Mouse (Mus musculus) kidney, embryonic 16.5 days (tissue): ENCODE data around the gene Rcvrn. TPM values are rescaled to one million over a fixed set of nuclear protein-coding genes. Genes with fewer than 3 reads are reported as not detected.

ENCODE experiments used
- ATAC-seq: fragments of 200-750 bp; cut with Nextera tagmentation; 2 replicates; pipeline ENCODE4 v1.8.0; 2017; ENCODE audit warnings: moderate TSS enrichment; ENCODE audit not compliant: low FRiP score, low TSS enrichment
- H3K27ac ChIP-seq: fragments of 300-500 bp; sonication (generic); 2 replicates; pipeline ENCODE4 v1.5.1; 2014; ENCODE audit warnings: low read length
- H3K27me3 ChIP-seq: fragments of 300-500 bp; sonication (generic); 2 replicates; pipeline ENCODE4 v1.6.1; 2014; ENCODE audit warnings: low read length, control low read depth, mixed read lengths; ENCODE audit not compliant: insufficient read depth
- H3K36me3 ChIP-seq: fragments of 300-500 bp; sonication (generic); 2 replicates; pipeline ENCODE4 v1.6.1; 2014; ENCODE audit warnings: low read length, control low read depth, mixed read lengths; ENCODE audit not compliant: insufficient read depth
- H3K4me1 ChIP-seq: fragments of 300-500 bp; sonication (generic); 2 replicates; pipeline ENCODE4 v1.6.1; 2014; ENCODE audit warnings: low read length, control low read depth, mixed read lengths; ENCODE audit not compliant: insufficient read depth
- H3K4me2 ChIP-seq: fragments of 300-500 bp; sonication (generic); replicated peaks from 2 replicates; pipeline ENCODE4 v1.6.1; 2014; ENCODE audit warnings: low read depth, low read length
- H3K4me3 ChIP-seq: fragments of 300-500 bp; sonication (generic); 2 replicates; pipeline ENCODE4 v1.5.1; 2014; ENCODE audit warnings: mild to moderate bottlenecking, low read length
- H3K9ac ChIP-seq: fragments of 300-500 bp; sonication (generic); replicated peaks from 2 replicates; pipeline ENCODE4 v1.6.1; 2014; ENCODE audit warnings: low read length
- H3K9me3 ChIP-seq: fragments of 300-500 bp; sonication (generic); 2 replicates; pipeline ENCODE4 v1.6.1; 2016; ENCODE audit warnings: low read length, control low read depth
- WGBS: fragments of 180-500 bp; shearing (Covaris S2); extraction: QIAGEN DNeasy Blood & Tissue Kit; methylation state at CpG from one replicate; pipeline ENCODE4 v1.1.7; 2014; 5-methylcytosine and 5-hydroxymethylcytosine counted together
- polyA plus RNA-seq: library from polyadenylated mRNA; unstranded; fragments of >200 nt; fragmentation: Nextera tagmentation; extraction: Ambion mirVana; gene quantifications from 2 replicates; pipeline ENCODE4 v1.2.1, GENCODE M21; 2015

The Rcvrn gene
- polyA plus RNA-seq, 1 experiment from 2014 or later, result not detected

DNA sequence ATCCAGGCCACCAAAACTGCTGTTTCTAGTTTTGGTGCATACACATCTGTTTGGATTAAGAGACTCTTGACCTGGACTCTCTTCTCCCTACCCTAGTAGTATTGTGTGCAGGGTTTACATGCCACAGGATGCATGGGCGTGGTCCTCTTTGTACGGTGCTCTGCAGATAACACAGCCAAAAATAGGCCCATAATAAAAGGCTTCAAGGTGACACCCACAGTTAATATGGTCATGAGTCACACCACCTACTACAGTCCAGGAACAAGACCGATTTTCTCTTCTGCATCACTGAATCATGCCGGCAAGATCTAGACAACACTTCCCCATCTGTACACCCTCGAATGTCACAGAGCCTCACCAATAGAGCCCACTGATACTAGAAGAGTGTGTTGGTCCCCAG, 26.4 kb downstream of the Rcvrn start:
- WGBS, result 89% methylated on average over 5 of the region's 5 CpGs
- H3K4me2 ChIP-seq, result no peak overlapping the region

DNA sequence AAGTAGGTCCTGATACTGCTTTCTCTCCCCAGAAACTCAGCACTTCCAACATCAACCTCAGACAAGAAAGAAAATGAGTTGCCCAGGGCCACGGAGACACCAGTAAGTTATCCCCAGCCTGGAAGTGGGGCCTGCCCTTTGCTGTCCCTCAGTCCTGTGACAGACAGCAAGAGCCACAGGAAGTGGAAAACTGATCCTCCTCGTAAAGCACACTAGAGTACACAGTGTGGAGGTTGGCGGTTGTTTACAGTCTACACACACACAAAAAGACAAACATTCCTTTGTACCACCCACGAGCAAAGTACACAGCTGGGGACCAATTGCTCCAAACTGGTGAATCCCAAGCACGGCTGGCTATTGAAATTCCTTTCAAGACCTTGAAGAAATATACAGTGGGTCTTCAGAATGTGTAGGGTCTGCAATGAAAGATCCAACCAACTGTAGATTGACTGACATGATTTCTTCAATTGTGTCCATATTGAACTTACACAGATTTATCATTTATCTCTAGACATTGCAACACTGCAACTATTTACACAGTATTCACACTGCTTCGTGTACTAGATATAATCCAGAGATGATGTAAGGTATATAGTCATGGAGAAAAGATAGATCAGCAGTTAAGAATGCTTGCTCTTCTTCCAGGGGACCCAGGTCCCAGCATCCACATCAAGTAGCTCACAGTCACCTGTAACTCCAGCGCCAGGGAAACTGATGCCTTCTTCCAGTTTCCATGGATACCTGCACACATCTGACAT, 27.5 kb downstream of the Rcvrn start:
- no peaks in the 10 kb centered on the region for H3K27me3 ChIP-seq
- no peak overlapping the region for H3K4me3 ChIP-seq
- no peak overlapping the region for H3K27ac ChIP-seq
- H3K4me1 ChIP-seq, result no peaks in the 10 kb centered on the region
- WGBS, result 41% methylated on average over 7 of the region's 7 CpGs
- H3K9ac ChIP-seq, result no peak overlapping the region
- no peak overlapping the region for H3K4me2 ChIP-seq
- no peak for ATAC-seq
- no peaks in the 10 kb centered on the region for H3K36me3 ChIP-seq
- no peaks in the 10 kb centered on the region for H3K9me3 ChIP-seq

More for the DNA sequence above, 26.4 kb downstream of the Rcvrn start:
- Histone ChIP-seq H3K9me3 (no peaks in the 10 kb centered on the region), H3K27ac (no peak overlapping the region), H3K4me1 (no peaks in the 10 kb centered on the region), H3K9ac (no peak overlapping the region), H3K36me3 (no peaks in the 10 kb centered on the region), H3K4me3 (no peak overlapping the region), H3K27me3 (no peaks in the 10 kb centered on the region)
- no peak for ATAC-seq

DNA sequence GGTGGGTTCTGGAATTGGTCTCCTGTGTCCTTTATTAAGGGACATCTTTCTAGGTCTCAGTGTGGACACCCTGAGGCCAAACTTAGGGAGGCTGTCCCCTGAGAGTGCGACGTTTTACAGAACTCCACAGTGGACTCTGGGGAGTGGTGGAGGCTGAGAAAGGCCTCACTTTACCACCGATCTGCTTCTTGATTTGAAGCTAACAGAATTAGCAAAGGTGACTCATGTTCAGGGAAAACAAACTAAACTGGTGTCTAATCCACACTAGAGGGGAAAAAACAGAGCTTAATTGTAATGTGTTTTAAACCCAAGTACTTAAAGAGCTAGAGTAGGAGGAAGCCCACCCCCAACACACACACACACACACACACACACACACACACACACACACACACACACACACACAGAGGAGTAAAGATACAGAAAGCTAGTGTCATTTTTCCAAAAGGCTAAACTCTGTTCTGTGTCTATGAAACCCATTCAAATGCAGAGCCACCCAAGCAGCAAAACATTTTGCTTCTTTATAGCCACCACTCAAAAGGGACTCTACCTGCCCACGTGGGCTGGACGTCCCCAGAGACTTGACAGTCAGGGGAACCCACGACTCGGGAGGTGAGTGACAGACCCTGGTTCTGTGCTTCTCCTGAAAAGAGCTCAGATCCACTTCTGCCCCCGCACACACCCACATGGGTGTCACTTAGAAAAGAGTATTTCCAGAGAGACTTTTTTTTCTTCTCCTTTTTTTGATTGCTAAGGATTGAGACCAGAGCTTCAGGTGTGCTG, 28.3 kb downstream of the Rcvrn start:
- Histone ChIP-seq H3K4me3 (no peak overlapping the region), H3K9me3 (no peaks in the 10 kb centered on the region), H3K4me1 (no peaks in the 10 kb centered on the region), H3K36me3 (no peaks in the 10 kb centered on the region), H3K9ac (no peak overlapping the region), H3K27me3 (no peaks in the 10 kb centered on the region), H3K4me2 (no peak overlapping the region), H3K27ac (no peak overlapping the region)
- WGBS, result 62% methylated on average over 8 of the region's 8 CpGs
- ATAC-seq, result no peak

DNA sequence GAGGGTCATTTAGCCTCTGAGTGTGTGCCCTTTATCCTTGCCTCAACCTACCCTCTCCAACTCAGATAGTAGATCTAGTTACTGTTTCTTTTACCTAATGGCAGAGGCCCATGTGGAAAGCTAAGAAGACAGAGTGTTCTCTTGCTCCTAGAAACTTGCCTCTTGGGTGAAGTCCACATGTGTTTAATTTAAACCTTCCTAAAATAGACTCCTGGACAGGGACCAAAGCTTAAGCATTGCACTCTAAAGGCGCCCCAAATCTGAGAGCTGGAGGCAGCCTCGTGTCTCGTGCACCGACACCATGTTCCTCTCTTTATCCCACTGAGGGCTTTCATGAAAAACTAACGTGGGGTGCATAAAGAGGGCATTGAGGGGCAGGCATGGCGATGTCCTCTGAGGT, 32.0 kb downstream of the Rcvrn start:
- H3K9ac ChIP-seq, result no peak overlapping the region
- H3K4me3 ChIP-seq, result no peak overlapping the region
- H3K4me2 ChIP-seq, result no peak overlapping the region
- WGBS, result 90% methylated on average over 6 of the region's 6 CpGs
- H3K27me3 ChIP-seq, result no peaks in the 10 kb centered on the region
- H3K9me3 ChIP-seq, result no peaks in the 10 kb centered on the region
- H3K4me1 ChIP-seq, result no peaks in the 10 kb centered on the region
- H3K27ac ChIP-seq, result no peak overlapping the region
- H3K36me3 ChIP-seq, result no peaks in the 10 kb centered on the region
- no peak for ATAC-seq

DNA sequence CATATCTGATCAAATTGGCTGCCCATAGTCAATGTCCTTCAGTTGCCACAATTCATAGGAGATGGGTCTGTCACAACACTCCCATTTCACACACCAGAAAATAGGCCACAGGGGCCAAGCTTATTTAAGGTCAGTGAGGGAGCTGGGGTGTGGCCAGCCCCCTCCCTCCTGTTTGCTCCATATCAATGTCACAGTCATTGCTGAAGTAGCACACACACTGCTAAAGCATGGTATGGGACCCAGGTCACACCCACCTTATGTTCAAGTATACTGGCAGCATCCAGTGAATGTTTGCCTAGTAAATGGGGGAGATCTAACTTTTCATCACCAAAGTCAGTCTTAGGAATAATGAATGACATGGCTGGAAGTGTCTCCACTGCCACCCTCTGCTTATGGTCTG, 33.6 kb downstream of the Rcvrn start:
- no peaks in the 10 kb centered on the region for H3K9me3 ChIP-seq
- no peak overlapping the region for H3K9ac ChIP-seq
- H3K4me1 ChIP-seq, result no peaks in the 10 kb centered on the region
- H3K27me3 ChIP-seq, result no peaks in the 10 kb centered on the region
- no peak overlapping the region for H3K4me2 ChIP-seq
- H3K36me3 ChIP-seq, result no peaks in the 10 kb centered on the region
- ATAC-seq, result no peak
- no peak overlapping the region for H3K4me3 ChIP-seq
- no peak overlapping the region for H3K27ac ChIP-seq

DNA sequence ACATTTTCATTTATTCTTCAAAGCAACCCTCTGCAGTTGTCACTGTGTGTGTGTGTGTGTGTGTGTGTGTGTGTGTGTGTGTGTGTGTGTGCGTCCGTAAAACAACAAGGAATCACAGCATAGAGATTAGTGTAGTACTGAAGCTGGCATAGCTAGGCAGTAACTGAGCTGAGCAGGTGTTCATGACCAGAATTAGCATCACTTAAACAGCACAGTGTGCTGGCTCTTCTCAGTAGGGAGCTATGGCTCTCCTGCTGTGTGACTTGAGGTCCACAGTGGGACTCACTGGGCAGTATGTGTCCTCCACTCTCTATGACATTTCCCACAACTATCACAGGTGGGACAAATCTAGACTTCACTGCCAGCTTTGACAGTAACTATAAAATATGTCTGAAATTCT, 35.9 kb downstream of the Rcvrn start:
- ATAC-seq, result no peak
- H3K27ac ChIP-seq, result no peak overlapping the region
- no peak overlapping the region for H3K4me2 ChIP-seq
- H3K4me1 ChIP-seq, result no peaks in the 10 kb centered on the region
- no peak overlapping the region for H3K9ac ChIP-seq
- no peaks in the 10 kb centered on the region for H3K27me3 ChIP-seq
- H3K36me3 ChIP-seq, result no peaks in the 10 kb centered on the region
- no peaks in the 10 kb centered on the region for H3K9me3 ChIP-seq
- WGBS, result 96% methylated on average over 2 of the region's 2 CpGs
- H3K4me3 ChIP-seq, result no peak overlapping the region

DNA sequence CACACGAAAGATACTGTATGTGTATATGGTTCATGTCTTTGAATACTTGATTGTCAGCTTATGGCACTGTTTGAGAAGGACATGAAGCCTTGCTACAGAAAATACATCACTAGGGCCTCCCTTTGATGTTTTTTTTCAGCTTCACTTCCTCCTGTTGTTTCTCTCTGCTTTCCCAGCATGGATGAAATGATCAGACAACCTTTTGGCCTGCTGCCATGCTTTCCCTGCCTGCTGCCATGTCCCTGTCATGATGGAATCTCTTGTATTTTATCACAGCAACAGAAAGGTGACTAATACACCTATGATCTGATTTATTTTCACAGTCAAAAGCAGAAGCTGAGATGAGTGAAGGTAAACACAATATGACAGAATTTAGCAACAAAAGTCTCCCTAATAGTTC, 38.6 kb downstream of the Rcvrn start:
- H3K27ac ChIP-seq, result no peak overlapping the region
- no peak for ATAC-seq
- WGBS, result 86% methylated on average over 1 of the region's 1 CpGs

DNA sequence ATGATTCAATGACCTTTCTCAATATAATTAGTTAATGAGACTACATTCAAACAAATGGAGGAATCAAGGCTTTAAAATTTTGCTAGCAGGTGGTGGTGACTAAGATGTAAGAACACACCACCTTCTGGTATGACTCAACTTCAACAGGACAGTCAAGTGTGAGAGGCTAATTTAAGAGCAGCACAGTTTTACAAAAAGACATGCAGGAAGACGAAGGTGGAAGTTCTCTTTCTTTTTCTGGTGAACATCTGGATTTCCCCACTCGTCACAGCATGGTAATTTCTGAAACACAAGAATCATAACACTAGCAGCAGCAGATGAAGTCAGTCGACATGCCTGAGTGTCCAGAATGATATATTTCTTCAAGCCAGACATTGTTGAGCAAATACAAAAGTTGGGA, 39.5 kb downstream of the Rcvrn start:
- H3K27me3 ChIP-seq, result no peaks in the 10 kb centered on the region
- H3K9ac ChIP-seq, result no peak overlapping the region
- H3K4me3 ChIP-seq, result no peak overlapping the region
- H3K4me1 ChIP-seq, result no peaks in the 10 kb centered on the region
- H3K4me2 ChIP-seq, result no peak overlapping the region
- no peaks in the 10 kb centered on the region for H3K36me3 ChIP-seq
- WGBS, result 58% methylated on average over 3 of the region's 3 CpGs
- H3K27ac ChIP-seq, result no peak overlapping the region
- H3K9me3 ChIP-seq, result no peaks in the 10 kb centered on the region
- ATAC-seq, result no peak

More for the DNA sequence above, 38.6 kb downstream of the Rcvrn start:
- Histone ChIP-seq H3K36me3 (no peaks in the 10 kb centered on the region), H3K9me3 (no peaks in the 10 kb centered on the region), H3K4me1 (no peaks in the 10 kb centered on the region), H3K9ac (no peak overlapping the region), H3K4me3 (no peak overlapping the region), H3K4me2 (no peak overlapping the region), H3K27me3 (no peaks in the 10 kb centered on the region)

DNA sequence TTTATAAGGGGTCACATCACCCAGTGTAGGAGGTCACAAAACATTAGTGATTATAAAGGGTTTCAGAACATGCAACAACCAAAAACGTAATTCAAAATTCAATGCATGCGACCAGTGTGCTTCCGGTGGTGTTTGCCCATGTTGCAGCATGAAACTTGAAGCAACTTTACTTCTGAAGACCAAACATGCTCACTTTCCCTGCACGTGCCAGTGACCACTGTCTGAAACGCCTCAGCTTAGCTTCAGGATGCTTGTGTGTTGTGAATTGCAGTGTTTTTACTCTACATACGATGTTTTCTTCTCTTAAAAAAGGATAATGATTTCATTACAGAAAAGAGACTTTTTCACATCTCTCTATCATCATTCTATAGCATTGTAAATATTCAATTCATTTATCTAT, 43.2 kb downstream of the Rcvrn start:
- 71% methylated on average over 6 of the region's 6 CpGs for WGBS
- no peak overlapping the region for H3K4me3 ChIP-seq
- no peaks in the 10 kb centered on the region for H3K4me1 ChIP-seq

DNA sequence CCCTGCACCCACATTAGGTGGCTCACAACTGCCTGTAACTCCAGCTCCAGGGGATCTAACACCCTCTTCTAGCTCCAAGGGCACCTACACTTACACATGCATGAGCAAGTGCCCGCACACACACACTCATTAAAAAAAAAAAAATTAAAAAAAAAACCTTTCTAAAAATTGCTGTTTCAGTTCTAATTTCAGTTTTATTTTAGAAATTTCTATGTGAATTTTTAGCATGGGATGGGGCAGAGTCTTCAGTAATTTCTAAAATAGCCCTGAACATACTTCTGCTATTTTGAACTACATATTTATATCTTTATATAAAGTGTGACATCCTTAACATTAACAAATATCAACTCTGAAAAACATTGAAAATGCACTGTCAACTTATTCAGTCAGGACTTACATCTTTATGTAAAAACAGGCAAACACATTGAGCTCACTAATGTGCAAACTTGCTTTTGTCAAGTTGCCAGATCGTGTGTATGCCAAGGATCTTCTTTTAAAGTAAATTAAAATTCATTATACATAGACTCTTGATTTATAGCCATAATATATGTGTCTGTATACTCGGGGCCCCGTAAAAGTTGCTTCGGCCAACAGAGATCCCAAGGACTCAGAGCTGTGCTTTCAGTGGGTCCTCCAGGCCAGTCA, 43.8 kb downstream of the Rcvrn start:
- Histone ChIP-seq H3K4me1 (no peaks in the 10 kb centered on the region), H3K36me3 (no peaks in the 10 kb centered on the region), H3K9me3 (no peaks in the 10 kb centered on the region), H3K9ac (no peak overlapping the region), H3K4me3 (no peak overlapping the region), H3K27ac (no peak overlapping the region), H3K4me2 (no peak overlapping the region), H3K27me3 (no peaks in the 10 kb centered on the region)
- WGBS, result 54% methylated on average over 5 of the region's 5 CpGs
- no peak for ATAC-seq

More for the DNA sequence above, 43.2 kb downstream of the Rcvrn start:
- H3K27me3 ChIP-seq, result no peaks in the 10 kb centered on the region
- H3K9ac ChIP-seq, result no peak overlapping the region
- H3K4me2 ChIP-seq, result no peak overlapping the region
- H3K36me3 ChIP-seq, result no peaks in the 10 kb centered on the region
- H3K9me3 ChIP-seq, result no peaks in the 10 kb centered on the region
- no peak for ATAC-seq
- H3K27ac ChIP-seq, result no peak overlapping the region
